Comparison of ENCODE assay signal across 24 mouse cellular contexts in genomic region chr14:41717180-41717579, GRCm38 (mm10). TPM values are rescaled to one million over a fixed set of nuclear protein-coding genes. Genes with fewer than 3 reads are reported as not detected.
DNase-seq lines count a peak whose midpoint lies in the region; ATAC-seq lines count a peak whose summit lies in the region.
"Not testable (repeated sequence)": the region's sequence is repeated elsewhere in the genome, so short reads cannot be mapped to it uniquely, and the experiment has no call there.
"Had no signal": no experiment of that assay in that cellular context is flagged by ENCODE, and none has a peak within 500 bp of the region (broad histone marks: within the 10 kb centered on the region; RNA-seq: fewer than 3 reads in every experiment).

No protein-coding gene starts in this region.

- not testable (repeated sequence) for H3K4me3 ChIP-seq in forebrain, embryonic 11.5 days (ENCODE audit: low read depth, low read length); hindbrain, embryonic 10.5 days; limb, embryonic 10.5 days; midbrain, embryonic 11.5 days (ENCODE audit: low read depth, low read length)

- intact Hi-C loops in gastrocnemius, postnatal 14 days (cut with DNase I; ENCODE audit: low total_unique reads), result not testable (repeated sequence)

- WGBS in forebrain, embryonic 11.5 days, result 79% methylated on average over 1 of the region's 1 CpGs
- 83% methylated on average over 1 of the region's 1 CpGs for WGBS in hindbrain, embryonic 10.5 days
- WGBS in limb, embryonic 10.5 days, result 89% methylated on average over 1 of the region's 1 CpGs
- WGBS in midbrain, embryonic 11.5 days, result 82% methylated on average over 1 of the region's 1 CpGs

- H3K36me3 ChIP-seq in forebrain, embryonic 11.5 days (ENCODE audit: control insufficient read depth, insufficient read depth, low read length); hindbrain, embryonic 10.5 days; limb, embryonic 10.5 days; midbrain, embryonic 11.5 days (ENCODE audit: control insufficient read depth, insufficient read depth, low read length): not testable (repeated sequence)

- not testable (repeated sequence) for H3K4me1 ChIP-seq in forebrain, embryonic 11.5 days (replicated peaks; ENCODE audit: control insufficient read depth, insufficient read depth, low read length); hindbrain, embryonic 10.5 days (replicated peaks); limb, embryonic 10.5 days; midbrain, embryonic 11.5 days (ENCODE audit: control insufficient read depth, insufficient read depth, low read length)

- H3K9me3 ChIP-seq in forebrain, embryonic 11.5 days (ENCODE audit: control insufficient read depth, low read length); limb, embryonic 10.5 days (replicated peaks); midbrain, embryonic 11.5 days (ENCODE audit: control insufficient read depth, low read length): not testable (repeated sequence)
- H3K9me3 ChIP-seq in hindbrain, embryonic 10.5 days, result peaks cover 15% of the 10 kb centered on the region

- H3K9ac ChIP-seq in forebrain, embryonic 11.5 days (ENCODE audit: low read length); midbrain, embryonic 11.5 days (ENCODE audit: low read length): not testable (repeated sequence)

- H3K4me2 ChIP-seq in forebrain, embryonic 11.5 days (ENCODE audit: low read depth, low read length, severe bottlenecking); midbrain, embryonic 11.5 days: not testable (repeated sequence)

- DNase-seq in adrenal gland, postnatal 25 days, result peak; percentile 0
- peak; percentile 15 for DNase-seq in forebrain, embryonic 11.5 days (ENCODE audit: low spot score)
- DNase-seq in gastrocnemius, postnatal 14 days, result peak; percentile 1
- peak; percentile 1 for DNase-seq in hindbrain, embryonic 10.5 days (ENCODE audit: low spot score)
- peak; percentile 13 for DNase-seq in limb, embryonic 10.5 days (ENCODE audit: low spot score)
- peak; percentile 28 for DNase-seq in midbrain, embryonic 11.5 days (ENCODE audit: low spot score, missing footprints)

- H3K27me3 ChIP-seq in forebrain, embryonic 11.5 days (ENCODE audit: control insufficient read depth, insufficient read depth, low read length); hindbrain, embryonic 10.5 days (ENCODE audit: insufficient read depth, poor library complexity, severe bottlenecking); limb, embryonic 10.5 days (ENCODE audit: low read depth, poor library complexity, severe bottlenecking); midbrain, embryonic 11.5 days (ENCODE audit: control insufficient read depth, insufficient read depth, low read length): not testable (repeated sequence)

- not testable (repeated sequence) for H3K27ac ChIP-seq in forebrain, embryonic 11.5 days (ENCODE audit: low read depth, low read length); hindbrain, embryonic 10.5 days; limb, embryonic 10.5 days; midbrain, embryonic 11.5 days (ENCODE audit: low read depth, low read length)

- not testable (repeated sequence) for ATAC-seq in forebrain, embryonic 11.5 days (replicated peaks; ENCODE audit: low FRiP score); midbrain, embryonic 11.5 days (ENCODE audit: low FRiP score)

RNA-seq across cellular contexts. Expression of gene Gm8068, which starts 15.5 kb away (rescaled TPM):
- total RNA-seq in adrenal gland, postnatal 25 days (2021), result not detected in 2 replicates
- not detected in 2 replicates for polyA plus RNA-seq in forebrain, embryonic 11.5 days (2014; fragmentation: Nextera tagmentation; extraction: Ambion mirVana)
- not detected for total RNA-seq in gastrocnemius, postnatal 14 days (2021)
- not detected in 2 replicates for polyA plus RNA-seq in hindbrain, embryonic 10.5 days (2016; fragmentation: Nextera tagmentation; extraction: Ambion mirVana)
- polyA plus RNA-seq in limb, embryonic 10.5 days (2016; fragmentation: Nextera tagmentation; extraction: Ambion mirVana), result not detected in 2 replicates
- polyA plus RNA-seq in midbrain, embryonic 11.5 days (2014; fragmentation: Nextera tagmentation; extraction: Ambion mirVana), result not detected in 2 replicates
- total RNA-seq: adrenal gland, adult 18-20 months; adrenal gland, adult 8-10 months; adrenal gland, postnatal 14 days; adrenal gland, postnatal 4 days; CH12.LX; common myeloid progenitor, adult 5-6 weeks; G1E had no signal
- polyA plus RNA-seq: activated CD4-positive, CD25-positive, alpha-beta regulatory T cell, adult 4 months; brain, embryonic 14.5 days; CD4-positive, CD25-positive, alpha-beta regulatory T cell, adult 4 months; embryonic facial prominence, embryonic 11.5 days; embryonic facial prominence, embryonic 13.5 days; embryonic facial prominence, embryonic 15.5 days; erythroblast, embryonic 14.5 days; forebrain, embryonic 12.5 days; forebrain, embryonic 14.5 days; forebrain, embryonic 16.5 days; G1E; Patski had no signal

RNA-seq across cellular contexts. Expression of gene Gm7929, which starts 33.2 kb away (rescaled TPM):
- total RNA-seq in adrenal gland, postnatal 25 days (2021), result not detected in 2 replicates
- not detected in 2 replicates for polyA plus RNA-seq in forebrain, embryonic 11.5 days (2014; fragmentation: Nextera tagmentation; extraction: Ambion mirVana)
- total RNA-seq in gastrocnemius, postnatal 14 days (2021), result not detected
- polyA plus RNA-seq in hindbrain, embryonic 10.5 days (2016; fragmentation: Nextera tagmentation; extraction: Ambion mirVana), result not detected in 2 replicates
- polyA plus RNA-seq in limb, embryonic 10.5 days (2016; fragmentation: Nextera tagmentation; extraction: Ambion mirVana), result not detected in 2 replicates
- polyA plus RNA-seq in midbrain, embryonic 11.5 days (2014; fragmentation: Nextera tagmentation; extraction: Ambion mirVana), result not detected in 2 replicates
- total RNA-seq: adrenal gland, adult 18-20 months; adrenal gland, adult 8-10 months; adrenal gland, postnatal 14 days; adrenal gland, postnatal 4 days; CH12.LX; common myeloid progenitor, adult 5-6 weeks; G1E had no signal
- polyA plus RNA-seq: activated CD4-positive, CD25-positive, alpha-beta regulatory T cell, adult 4 months; brain, embryonic 14.5 days; CD4-positive, CD25-positive, alpha-beta regulatory T cell, adult 4 months; embryonic facial prominence, embryonic 11.5 days; embryonic facial prominence, embryonic 13.5 days; embryonic facial prominence, embryonic 15.5 days; erythroblast, embryonic 14.5 days; forebrain, embryonic 12.5 days; forebrain, embryonic 14.5 days; forebrain, embryonic 16.5 days; G1E; Patski had no signal

RNA-seq across cellular contexts. Expression of gene Gm47189, which starts 55.1 kb away (rescaled TPM):
- total RNA-seq in adrenal gland, postnatal 25 days (2021), result not detected in 2 replicates
- polyA plus RNA-seq in forebrain, embryonic 11.5 days (2014; fragmentation: Nextera tagmentation; extraction: Ambion mirVana), result not detected in 2 replicates
- total RNA-seq in gastrocnemius, postnatal 14 days (2021), result not detected
- polyA plus RNA-seq in hindbrain, embryonic 10.5 days (2016; fragmentation: Nextera tagmentation; extraction: Ambion mirVana), result not detected in 2 replicates
- not detected in 2 replicates for polyA plus RNA-seq in limb, embryonic 10.5 days (2016; fragmentation: Nextera tagmentation; extraction: Ambion mirVana)
- not detected in 2 replicates for polyA plus RNA-seq in midbrain, embryonic 11.5 days (2014; fragmentation: Nextera tagmentation; extraction: Ambion mirVana)
- total RNA-seq: adrenal gland, adult 18-20 months; adrenal gland, adult 8-10 months; adrenal gland, postnatal 14 days; adrenal gland, postnatal 4 days; CH12.LX; common myeloid progenitor, adult 5-6 weeks had no signal
- polyA plus RNA-seq: activated CD4-positive, CD25-positive, alpha-beta regulatory T cell, adult 4 months; brain, embryonic 14.5 days; CD4-positive, CD25-positive, alpha-beta regulatory T cell, adult 4 months; embryonic facial prominence, embryonic 11.5 days; embryonic facial prominence, embryonic 13.5 days; embryonic facial prominence, embryonic 15.5 days; erythroblast, embryonic 14.5 days; forebrain, embryonic 12.5 days; forebrain, embryonic 14.5 days; forebrain, embryonic 16.5 days; G1E; Patski had no signal
